Mouse (Mus musculus) NIH3T3 (cell line): Measurements from ENCODE around the gene Gna11.

Experiments used
- DNase-seq: peaks from one replicate; pipeline ENCODE4 v3.0.0-alpha.2; 2012; ENCODE audit warnings: low read depth

Gene Gna11

DNA sequence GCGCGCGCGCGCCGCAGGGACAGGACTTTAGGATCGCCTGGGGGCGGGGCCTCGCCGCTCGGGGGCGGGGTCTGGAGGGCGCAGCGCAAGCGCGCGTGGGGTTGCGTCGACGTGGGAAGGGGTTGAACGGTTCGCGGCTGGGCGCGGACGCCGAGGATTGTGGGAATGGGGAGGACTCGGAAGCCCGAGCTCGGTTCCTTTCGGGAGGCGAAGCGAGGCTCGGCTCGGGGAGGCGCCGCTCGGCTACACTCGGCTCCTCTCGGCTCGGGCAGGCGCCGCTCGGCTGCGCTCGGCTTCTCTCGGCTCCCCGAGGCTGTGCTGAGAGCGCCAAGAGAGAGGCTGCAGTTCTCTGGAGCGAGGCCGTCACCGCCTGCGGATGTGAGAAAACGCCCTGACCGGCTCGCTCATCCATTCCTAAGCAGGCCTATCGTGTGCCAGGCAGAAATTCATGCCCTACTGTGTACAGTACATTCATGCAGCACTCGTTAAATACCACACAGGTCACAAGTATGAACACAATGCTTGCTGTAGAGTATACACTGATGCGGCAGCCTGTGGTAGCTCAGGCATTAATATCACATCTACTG is at the start of gene Gna11:
Gene Gna11, minus strand, starts transcription at position 30 of the 587 bp plus-strand sequence.
- peak; percentile 100 for DNase-seq

DNA sequence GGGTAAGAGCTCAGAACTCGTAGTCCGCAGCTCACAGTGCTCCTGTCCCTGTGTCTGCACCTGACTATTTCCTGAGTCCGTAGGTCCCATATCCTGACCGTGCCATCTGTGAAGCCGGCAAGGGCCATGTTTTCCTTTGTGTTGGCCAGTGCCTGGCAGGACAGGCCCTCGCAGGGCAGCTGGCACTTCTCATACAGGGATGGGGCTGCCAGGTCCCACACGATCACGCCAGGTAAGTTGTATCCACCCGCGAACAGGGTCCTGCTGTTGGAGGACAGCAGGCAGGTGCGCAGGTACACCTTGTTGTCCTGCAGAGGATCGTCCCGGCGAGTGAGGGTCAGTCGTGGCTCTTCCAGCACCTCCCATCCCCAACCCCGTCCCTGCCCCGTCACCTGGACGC is 48.9 kb upstream of the Gna11 start:
- no peak for DNase-seq

DNA sequence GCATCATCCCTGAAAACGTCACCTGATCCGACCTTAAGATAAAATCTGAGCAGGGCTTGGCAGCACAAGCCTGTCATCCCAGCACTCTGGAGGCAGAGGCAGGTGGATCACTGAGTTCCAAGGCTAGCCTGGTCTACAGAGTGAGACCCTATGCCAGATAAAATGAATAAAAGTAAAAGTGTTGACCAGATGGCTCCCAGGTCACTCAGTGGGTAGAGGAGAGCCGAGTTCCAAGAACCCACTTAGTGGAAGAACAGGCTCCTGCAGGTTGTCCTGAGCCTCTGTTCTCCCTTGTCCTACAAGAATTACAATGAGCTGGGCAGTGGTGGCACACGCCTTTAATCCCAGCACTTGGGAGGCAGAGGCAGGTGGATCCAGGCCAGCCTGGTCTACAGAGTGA is 48.2 kb upstream of the Gna11 start:
- DNase-seq = no peak

DNA sequence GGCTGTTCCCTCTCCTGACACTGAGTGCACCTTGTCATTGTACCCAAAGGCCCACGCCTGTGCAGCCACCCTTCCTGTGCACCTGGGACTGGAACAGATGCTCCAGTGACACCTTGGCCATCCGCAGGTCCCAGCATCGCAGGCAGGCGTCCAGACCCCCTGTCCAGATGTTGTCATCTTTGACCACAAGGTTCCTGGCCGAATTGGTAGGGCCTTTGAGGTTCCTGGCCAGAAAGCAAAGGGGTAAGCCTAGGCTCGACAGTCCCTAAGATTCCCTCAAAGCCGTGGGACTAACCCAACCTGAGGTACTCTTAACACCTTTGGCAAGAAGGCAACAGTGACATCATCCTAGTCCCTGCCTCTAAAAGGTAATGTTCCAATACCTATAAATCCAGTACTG is 47.6 kb upstream of the Gna11 start:
- DNase-seq = no peak

DNA sequence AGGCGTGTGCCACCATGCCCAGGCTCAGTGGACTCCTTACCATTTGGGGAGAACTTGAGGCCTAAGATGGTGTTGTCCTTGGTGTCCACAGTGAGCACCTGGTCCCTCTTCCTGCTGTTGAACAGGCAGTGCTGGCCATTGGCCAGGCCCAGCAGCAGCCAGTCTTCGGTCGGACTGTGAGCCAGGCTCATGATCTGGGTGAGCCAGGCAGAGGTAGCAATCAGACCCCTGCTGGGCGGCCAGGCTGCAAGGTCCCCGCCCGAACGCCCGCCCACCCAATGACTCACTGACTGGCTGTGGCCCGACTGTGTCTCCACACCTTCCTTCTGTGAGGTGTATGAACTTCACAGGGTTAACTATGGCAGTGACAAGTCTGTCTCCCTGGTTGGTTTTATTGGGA is 46.9 kb upstream of the Gna11 start:
- peak; percentile 50 for DNase-seq

DNA sequence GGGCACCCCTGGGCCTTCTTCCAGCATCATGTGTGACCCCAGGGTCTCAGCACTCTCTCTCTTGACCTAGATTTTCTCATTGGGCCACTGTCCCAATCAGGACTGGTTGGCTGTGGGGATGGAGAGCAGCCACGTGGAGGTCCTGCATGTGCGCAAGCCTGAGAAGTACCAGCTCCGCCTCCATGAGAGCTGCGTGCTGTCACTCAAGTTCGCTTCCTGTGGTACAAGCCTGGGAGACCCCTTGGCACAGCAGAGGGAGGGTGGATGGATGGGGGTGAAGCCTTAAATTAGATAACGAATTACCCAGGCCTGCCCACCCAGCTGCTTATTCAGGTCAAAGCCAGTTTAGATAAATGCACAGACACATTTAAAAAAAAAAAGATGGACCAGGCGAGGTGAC is 43.7 kb upstream of the Gna11 start:
- DNase-seq = no peak

DNA sequence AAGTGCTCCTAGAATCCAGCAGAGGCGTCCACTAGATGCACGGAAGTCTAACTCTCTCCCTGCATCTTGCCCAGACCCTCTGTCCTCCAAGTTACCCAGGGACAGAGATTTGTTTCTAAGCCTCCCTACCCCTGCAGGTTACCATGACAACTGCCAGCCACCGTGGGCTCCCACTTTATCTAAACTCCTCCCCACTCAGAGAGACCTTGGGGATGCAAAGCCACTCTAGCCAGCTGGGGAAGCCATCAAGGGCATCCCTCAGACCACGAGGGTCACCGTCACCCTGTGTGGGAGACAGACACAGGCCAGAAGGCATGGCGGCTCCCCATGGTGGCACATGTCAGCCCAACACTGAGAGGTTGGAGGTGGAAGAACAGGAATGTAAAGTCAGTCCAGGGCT is 38.4 kb upstream of the Gna11 start:
- DNase-seq = no peak

DNA sequence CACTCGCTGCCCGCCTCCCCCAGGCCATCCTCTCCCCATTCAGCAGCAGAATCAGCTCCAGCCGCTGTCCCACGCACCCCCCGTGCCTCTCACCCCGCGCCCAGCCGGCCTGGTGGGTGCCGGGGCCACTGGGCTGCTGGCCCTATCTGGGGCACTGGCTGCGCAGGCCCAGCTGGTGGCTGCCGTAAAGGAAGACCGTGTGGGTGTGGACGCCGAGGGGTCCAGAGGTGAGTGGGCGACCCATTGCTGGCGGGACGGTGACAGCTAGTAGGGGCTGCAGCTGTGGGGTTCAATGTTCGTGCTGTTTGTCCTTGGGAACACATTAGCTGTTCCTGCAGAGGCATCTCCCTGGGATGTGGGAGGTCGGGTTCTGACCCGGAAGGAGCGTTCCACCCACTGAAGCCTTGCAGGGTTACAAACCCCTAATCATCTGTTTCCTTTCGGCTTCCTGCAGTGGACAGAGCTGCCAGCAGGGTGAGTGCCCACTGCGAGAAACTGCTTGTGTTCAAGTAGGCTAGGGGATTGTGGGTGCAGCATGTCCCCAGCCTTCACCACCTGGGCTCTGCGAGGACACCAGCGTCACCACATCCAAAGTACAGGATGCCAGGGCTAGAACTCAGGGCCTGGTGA is 35.6 kb upstream of the Gna11 start:
- no peak for DNase-seq

DNA sequence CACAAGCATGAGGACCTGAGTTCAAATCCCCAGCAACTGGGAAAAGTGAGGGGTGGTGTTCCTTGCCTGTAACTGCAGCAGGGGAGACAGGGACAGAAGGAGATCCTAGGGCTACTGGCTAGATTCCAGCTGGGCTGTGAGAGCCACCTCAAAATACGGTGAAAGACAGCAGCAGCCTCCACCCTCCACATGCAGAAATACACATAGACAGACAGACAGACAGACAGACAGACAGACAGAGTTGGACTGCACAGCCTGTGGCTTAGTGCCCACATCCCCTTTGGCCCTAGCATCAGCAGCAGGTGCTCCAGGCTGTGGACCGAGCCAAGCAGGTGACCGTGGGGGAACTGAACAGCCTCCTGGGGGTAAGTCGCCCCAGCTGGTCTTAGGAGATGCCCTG is 35.0 kb upstream of the Gna11 start:
- DNase-seq = no peak

DNA sequence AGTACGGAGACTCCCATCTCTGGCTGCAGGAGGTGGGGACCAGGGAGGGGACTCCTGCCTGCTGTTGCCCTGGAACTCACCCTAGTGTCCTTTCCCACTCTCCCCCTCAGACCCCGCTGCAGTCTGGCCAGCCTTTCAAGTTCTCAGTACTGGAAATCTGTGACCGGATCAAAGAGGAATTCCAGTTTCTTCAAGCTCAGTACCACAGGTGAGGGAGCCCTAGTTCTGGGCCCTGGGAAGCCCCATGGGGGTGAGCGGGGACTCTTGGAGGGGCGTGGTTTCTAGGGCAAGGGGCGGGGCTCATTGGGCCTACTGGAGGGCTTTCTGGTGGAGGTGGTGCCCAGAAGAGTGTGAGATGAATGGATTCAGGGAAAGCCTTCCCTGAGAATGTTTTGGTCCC is 30.7 kb upstream of the Gna11 start:
- DNase-seq = peak; percentile 74

DNA sequence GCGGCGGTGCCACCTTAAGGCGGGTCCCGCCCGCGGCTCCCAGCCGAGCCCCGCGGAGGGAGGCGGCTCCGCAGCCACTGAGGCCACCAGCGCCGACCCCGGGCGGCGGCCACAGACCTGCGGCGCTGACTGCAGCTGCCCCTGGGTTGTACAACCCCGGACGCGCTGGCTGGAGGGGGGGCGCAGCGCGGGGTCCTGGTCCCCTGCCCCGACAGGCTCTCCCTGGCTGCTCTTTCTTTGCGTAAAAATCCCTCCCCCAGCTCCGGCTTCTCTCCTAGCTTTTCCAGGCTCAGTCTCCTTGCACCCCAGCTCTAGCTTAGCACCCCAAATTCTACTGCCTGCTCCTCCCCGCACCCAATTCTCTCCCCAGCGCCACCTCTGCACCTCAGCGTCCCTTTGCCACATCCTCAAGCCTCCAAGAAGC is 30.2 kb upstream of the Gna11 start:
- DNase-seq = peak; percentile 61

DNA sequence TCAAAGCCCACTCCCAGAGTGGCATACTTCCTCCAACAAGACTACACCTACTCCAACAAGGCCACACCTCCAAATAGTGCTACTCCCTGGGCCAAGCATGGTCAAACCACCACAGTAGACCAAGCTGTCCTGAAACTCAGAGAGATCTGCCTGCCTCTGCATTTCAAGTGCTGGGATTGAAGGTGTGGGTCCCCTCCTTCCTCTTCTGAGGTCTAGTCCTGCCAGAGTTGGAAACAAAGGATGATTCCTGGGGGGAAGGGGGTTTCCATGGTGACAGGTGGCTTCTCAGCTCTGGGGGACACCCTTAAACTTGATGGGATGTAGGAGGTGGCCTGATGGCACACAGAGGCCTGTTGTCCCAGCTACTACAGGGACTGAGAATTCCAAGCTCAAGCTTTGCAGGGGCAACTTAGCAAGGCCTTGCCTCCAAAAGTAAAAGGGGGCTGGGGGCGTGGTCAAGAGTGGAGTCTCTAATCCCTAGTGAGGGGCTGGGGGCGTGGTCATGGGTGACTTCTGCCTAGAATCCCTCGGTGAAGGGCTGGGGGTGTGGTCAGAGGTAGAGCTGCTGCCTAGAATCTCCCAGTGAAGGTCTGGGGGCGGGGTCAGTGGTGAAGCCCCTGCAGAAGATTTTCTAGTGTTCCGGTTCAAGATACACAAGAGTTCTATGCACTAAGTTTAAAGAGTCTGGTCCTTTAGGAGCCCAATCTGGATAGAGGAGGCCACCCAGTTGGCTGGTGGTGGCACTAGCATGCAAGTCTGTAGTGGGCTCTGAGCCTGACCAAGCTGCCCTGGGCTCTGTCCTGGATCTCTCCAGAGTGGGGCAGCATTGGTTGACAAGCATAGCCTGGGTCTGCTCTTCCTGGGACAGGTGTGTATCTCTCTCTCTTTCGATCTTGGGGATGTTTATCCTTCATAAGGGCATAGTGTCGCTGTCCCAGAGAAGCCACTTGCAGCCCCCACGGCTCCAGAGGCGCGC is 29.4 kb upstream of the Gna11 start, which contains the start of gene Tle2:
Gene Tle2, plus strand, starts transcription at position 481 of the 976 bp plus-strand sequence.
- peak; percentile 60 for DNase-seq

DNA sequence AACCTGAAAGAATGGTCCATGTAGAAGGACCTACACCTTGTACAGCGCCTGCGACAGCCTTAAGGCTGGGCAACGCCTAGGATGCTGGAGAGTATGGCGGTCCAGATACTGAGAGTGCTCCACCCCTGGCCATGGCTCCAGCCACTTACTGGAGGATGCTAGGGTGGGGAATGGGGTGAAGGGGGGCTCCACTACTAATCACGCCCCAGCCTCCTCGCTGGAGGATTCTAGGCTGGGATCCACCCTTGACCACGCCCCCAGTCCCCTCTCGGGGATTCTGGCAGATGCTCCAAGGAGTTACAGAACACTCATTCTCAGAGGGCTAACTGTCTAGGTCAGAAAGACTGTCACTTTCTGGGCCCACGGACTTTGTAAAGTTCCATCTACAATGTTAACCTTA is 28.0 kb upstream of the Gna11 start:
- no peak for DNase-seq

DNA sequence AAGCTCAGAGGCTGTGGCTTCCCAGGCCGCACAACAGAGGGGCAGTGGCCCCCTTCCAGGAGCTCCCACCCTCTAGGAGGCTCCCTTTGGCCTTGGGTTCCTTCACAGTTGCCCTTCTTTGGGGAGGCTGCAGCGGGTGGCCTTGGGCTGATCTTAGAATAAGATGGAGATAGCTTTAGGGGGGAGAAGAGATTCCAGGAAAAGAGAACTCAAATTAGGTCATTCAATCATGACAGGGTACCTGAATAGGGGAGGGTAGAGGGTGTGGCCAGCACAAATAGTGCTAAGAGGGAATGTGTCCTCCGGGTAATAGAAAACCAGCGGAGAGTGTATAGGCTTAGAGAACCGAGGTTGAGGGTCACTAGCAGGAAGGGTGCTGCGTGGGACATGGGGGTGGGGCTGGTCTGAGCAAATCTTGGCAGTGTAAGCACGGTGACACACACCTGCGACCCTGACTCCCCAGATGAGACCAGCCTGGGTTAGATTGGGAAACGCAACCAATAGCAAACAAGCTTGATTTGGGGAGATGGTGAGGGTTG is 27.2 kb upstream of the Gna11 start:
- no peak for DNase-seq

DNA sequence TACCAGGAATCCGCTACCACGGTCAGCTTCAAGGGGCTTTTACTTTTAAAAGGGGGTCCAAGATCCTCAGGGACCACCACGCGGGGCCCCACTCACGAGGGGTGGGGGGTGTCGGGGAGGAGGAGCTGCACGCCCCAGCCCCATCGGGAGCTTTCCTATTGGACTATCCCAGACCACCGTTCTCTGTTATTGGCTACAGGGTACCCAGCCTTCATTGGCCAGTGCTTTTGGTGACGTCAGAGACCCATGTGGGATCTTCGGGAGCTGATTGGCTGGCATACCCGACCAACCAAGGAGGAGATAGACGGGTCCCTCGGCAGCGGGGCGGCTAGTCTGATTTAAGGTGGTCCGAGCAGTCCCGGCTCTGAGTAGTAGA is 26.5 kb upstream of the Gna11 start:
- DNase-seq = peak; percentile 99

DNA sequence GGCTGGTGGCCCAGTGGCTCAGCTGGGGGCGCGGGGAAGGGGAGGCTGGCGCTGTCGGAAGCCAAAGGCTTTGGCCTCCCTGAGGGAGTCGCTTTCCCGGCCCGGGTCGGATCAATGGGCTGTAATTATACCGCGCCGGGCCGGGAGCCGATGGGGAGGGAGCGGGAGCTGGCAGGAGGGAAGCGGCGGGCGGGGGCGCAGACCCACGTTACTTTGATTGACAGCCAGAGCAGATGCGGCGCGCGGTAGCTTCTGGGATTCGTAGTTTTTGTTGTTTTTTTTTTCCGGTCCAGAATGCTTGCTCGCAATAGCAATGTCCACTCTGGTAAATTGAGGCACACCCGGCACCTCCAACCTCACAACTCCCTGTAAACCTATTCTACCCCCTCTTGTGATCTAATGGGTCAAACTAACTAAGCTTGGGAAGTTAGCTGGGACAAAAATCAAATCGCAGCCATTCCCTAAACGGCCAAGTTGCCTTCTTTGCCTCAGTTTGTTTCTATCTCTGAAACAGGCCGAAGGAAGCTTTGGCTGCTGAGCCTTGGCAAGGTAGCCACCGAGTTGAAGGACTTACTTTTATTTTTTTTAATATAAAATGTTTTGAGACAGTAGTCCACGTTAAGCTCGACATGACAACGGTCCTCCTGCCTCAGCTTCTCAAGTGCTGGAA is 26.0 kb upstream of the Gna11 start:
- DNase-seq = peak; percentile 98

DNA sequence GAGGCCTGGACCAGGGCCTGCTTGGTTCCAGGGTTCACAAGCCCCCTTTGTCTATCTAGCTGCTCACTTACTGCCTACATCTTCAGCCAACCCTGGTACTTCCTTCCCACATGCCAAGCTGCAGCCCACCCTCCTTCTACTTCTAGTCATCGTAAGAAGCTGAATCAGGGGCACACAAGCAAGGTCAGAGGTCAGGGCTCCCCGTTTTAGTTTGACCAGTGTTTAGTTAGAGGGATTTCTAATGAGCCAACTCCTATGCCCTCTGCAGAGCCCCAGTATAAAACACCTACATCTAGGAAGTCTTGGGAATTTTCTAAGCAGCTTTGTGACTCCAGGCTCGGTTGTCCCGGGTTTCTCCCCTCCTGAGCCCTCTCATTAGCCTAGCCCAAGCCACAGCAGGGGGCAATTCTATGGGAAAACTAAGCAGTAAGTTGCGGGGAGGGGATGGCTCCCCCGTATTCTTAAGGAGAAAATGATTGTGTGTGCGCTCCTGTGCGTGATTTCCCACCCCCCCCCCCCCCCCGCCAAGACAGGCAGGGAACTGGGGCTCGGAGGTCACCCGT is 25.3 kb upstream of the Gna11 start:
- no peak for DNase-seq

DNA sequence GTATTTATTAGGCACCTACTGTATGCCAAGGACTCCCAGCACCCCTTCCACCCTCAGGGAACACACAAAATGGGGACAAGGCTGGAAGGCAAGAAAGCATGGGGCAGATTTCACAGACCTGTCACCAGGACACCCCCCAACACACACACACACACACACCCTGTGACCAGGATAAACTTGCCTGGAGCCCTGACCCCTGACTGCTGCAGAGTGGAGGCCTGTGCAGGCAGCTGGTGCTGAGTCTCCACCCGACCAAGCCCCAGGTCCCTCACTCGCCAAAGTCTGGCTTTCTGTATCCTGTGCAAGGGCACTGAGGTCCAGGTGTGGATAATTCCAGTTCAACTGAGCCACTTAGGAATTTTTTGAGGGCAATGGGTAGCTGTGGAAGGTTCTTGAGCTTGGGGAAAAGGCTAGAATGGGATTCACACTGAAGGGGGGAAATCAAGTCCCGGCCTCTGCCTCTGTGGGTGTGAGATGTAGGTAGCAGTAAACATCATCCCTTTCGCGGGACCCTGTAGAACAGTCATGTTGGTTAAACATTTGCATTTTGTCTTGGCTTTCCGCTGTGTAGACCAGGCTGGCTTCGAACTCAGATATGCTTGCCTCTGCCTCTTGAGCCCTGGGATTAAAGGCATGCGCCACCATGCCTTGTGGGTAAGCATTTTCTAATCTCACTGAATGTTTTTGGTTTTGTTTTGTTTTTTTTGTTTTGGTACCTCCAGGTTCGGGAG is 24.7 kb upstream of the Gna11 start:
- peak; percentile 42 for DNase-seq

DNA sequence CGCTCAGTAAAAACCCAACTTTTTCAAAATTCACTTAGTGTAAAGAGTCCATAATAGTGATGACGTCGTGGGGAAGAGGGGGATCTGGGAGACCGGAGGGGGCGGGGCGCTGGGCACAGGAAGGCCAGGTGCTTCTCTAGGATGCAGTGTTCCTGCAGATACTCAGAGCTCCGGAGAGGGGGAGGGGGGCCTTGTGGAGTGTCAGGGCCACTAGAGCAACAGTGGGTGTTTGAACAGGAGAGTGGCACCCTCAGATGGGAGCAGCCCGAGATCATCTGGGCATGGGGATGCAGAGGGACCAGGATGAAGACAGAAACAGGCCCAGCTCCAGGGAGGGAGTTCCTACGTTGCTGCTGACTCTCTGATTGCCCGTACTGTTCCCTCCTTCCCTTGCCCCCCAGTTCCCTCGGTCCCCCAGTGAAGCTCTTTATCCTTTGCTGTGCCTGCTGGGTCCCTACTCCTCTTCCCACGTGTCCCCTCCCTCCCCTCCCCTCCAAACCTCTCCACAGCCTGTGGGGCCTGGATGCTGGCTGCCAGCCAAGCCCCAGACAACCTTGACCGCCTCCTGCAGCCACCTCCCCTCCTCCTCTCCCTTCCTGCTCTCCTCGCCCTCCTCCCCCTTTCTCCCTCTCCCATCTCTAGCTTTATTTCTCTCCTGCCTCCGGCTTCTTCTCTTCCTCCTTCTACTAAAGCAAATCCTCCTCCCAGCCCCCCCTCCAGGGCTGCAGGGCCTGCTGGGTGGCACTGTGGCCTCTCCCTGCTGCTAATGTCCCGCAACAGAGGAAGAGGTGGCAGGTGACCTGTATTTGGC is 23.6 kb upstream of the Gna11 start:
- DNase-seq = peak; percentile 71
